Mouse (Mus musculus): Measurements from ENCODE around the gene Gm43518.
A peak's percentile ranks its signal among the peaks of the same experiment; 100 is the strongest.

- TF ChIP-seq POLR2A (IDR thresholded peaks at IDR 0.05; ENCODE audit: control insufficient read depth, low read depth, low read length) (no peak), CTCF (IDR thresholded peaks at IDR 0.05; ENCODE audit: control insufficient read depth, insufficient read depth, insufficient replicate concordance, low read depth, low read length) (peak; percentile 2; the same call in 1 of the 2 replicates)
These were observed 20.0 kb downstream of the Gm43518 start for GRCm38 (mm10) chr5:123947041-123947761.
